ENCODE assay signal across 26 mouse cellular contexts in genomic region chr12:72533986-72534385, GRCm38 (mm10).
"Had no signal": no experiment of that assay in that cellular context is flagged by ENCODE, and none has a peak within 500 bp of the region (broad histone marks: within the 10 kb centered on the region; RNA-seq: fewer than 3 reads in every experiment).

No protein-coding gene starts in this region.

- H3K4me3 ChIP-seq: embryonic facial prominence, embryonic 10.5 days; embryonic facial prominence, embryonic 12.5 days; embryonic facial prominence, embryonic 13.5 days; embryonic facial prominence, embryonic 15.5 days; erythroblast, embryonic 14.5 days; forebrain, embryonic 10.5 days; forebrain, embryonic 12.5 days; forebrain, embryonic 13.5 days; forebrain, embryonic 15.5 days; gastrocnemius, adult 2 months; heart, adult 2 months; heart, embryonic 10.5 days had no signal

- H3K27ac ChIP-seq: embryonic facial prominence, embryonic 10.5 days; embryonic facial prominence, embryonic 12.5 days; embryonic facial prominence, embryonic 13.5 days; embryonic facial prominence, embryonic 15.5 days; forebrain, embryonic 10.5 days; forebrain, embryonic 12.5 days; forebrain, embryonic 13.5 days; forebrain, embryonic 15.5 days; gastrocnemius, adult 2 months; heart, adult 2 months; heart, embryonic 10.5 days had no signal

- H3K27me3 ChIP-seq: embryonic facial prominence, embryonic 12.5 days; embryonic facial prominence, embryonic 13.5 days; embryonic facial prominence, embryonic 15.5 days; forebrain, embryonic 12.5 days; forebrain, embryonic 13.5 days; forebrain, embryonic 15.5 days had no signal

- H3K9ac ChIP-seq: embryonic facial prominence, embryonic 12.5 days; embryonic facial prominence, embryonic 13.5 days; embryonic facial prominence, embryonic 15.5 days; forebrain, embryonic 12.5 days; forebrain, embryonic 13.5 days; forebrain, embryonic 15.5 days; forebrain, postnatal 0 days had no signal

- H3K4me2 ChIP-seq: embryonic facial prominence, embryonic 12.5 days; embryonic facial prominence, embryonic 13.5 days; embryonic facial prominence, embryonic 15.5 days; forebrain, embryonic 12.5 days; forebrain, embryonic 13.5 days; forebrain, embryonic 15.5 days had no signal

- H3K9me3 ChIP-seq: embryonic facial prominence, embryonic 12.5 days; embryonic facial prominence, embryonic 13.5 days; forebrain, embryonic 10.5 days; forebrain, embryonic 12.5 days; forebrain, embryonic 13.5 days; forebrain, embryonic 15.5 days; heart, embryonic 10.5 days had no signal

- ATAC-seq: forebrain, embryonic 13.5 days; forebrain, embryonic 15.5 days; forebrain, embryonic 16.5 days; forebrain, postnatal 0 days had no signal

- H3K36me3 ChIP-seq: embryonic facial prominence, embryonic 12.5 days; embryonic facial prominence, embryonic 13.5 days; embryonic facial prominence, embryonic 15.5 days; forebrain, embryonic 12.5 days had no signal

- DNase-seq: cerebellum, adult 9-10 months; cerebellum, adult 9-11 months; cerebellum, postnatal 10 days; cerebellum, postnatal 14 days; cerebellum, postnatal 25 days; cerebellum, postnatal 36 days; embryo, embryonic 11 days; forebrain, postnatal 0 days; gastrocnemius, adult 2 months; gastrocnemius, postnatal 10 days; gastrocnemius, postnatal 14 days; gastrocnemius, postnatal 25 days; gastrocnemius, postnatal 36 days; heart, adult 18-20 months; heart, adult 2 months had no signal
